Mouse (Mus musculus): ENCODE measurements around the gene Rrp15. TPM values are rescaled to one million over a fixed set of nuclear protein-coding genes. Genes with fewer than 3 reads are reported as not detected.
A peak's percentile ranks its signal among the peaks of the same experiment; 100 is the strongest.
"Not testable (repeated sequence)": the region's sequence is repeated elsewhere in the genome, so short reads cannot be mapped to it uniquely, and the experiment has no call there.

Gene Rrp15
- polyA plus RNA-seq (2015; fragmentation: Nextera tagmentation; extraction: Ambion mirVana), result 69.3 and 73.1 TPM in 2 replicates

GRCm38 (mm10) chr1:186748724-186749653 lies at the start of gene Rrp15:
TSS of gene Rrp15 (minus strand) at chr1:186749358.
- Histone ChIP-seq H3K9ac (replicated peaks; ENCODE audit: low read length) (peak within 1 kb of the TSS; percentile 85), H3K4me3 (ENCODE audit: low read length) (peak within 1 kb of the TSS; percentile 77), H3K9me3 (ENCODE audit: low read length) (no peaks in the 10 kb centered on the region), H3K4me1 (ENCODE audit: insufficient read depth, low read length) (peaks cover 16% of the 10 kb centered on the region), H3K36me3 (ENCODE audit: insufficient read depth, low read length) (no peaks in the 10 kb centered on the region), H3K27ac (ENCODE audit: low read length) (peak within 1 kb of the TSS; percentile 88), H3K4me2 (replicated peaks; ENCODE audit: low read depth, low read length) (peak within 1 kb of the TSS; percentile 71), H3K27me3 (ENCODE audit: insufficient read depth, low read length) (no peaks in the 10 kb centered on the region)
- under 1% methylated on average over 46 of the region's 46 CpGs for WGBS
- ATAC-seq (ENCODE audit: low FRiP score, low TSS enrichment), result peak; percentile 96

- no peaks in the 10 kb centered on the region for H3K9me3 ChIP-seq (ENCODE audit: low read length)
- H3K4me3 ChIP-seq (ENCODE audit: low read length), result no peak overlapping the region
- no peak for ATAC-seq (ENCODE audit: low FRiP score, low TSS enrichment)
- H3K36me3 ChIP-seq (ENCODE audit: insufficient read depth, low read length), result no peaks in the 10 kb centered on the region
- H3K4me1 ChIP-seq (ENCODE audit: insufficient read depth, low read length), result no peaks in the 10 kb centered on the region
- no peaks in the 10 kb centered on the region for H3K27me3 ChIP-seq (ENCODE audit: insufficient read depth, low read length)
- no peak overlapping the region for H3K4me2 ChIP-seq (replicated peaks; ENCODE audit: low read depth, low read length)
- no peak overlapping the region for H3K27ac ChIP-seq (ENCODE audit: low read length)
- WGBS, result 20% methylated on average over 6 of the region's 6 CpGs
- H3K9ac ChIP-seq (replicated peaks; ENCODE audit: low read length), result no peak overlapping the region
Observed at GRCm38 (mm10) chr1:186797991-186798390, 48.8 kb upstream of the Rrp15 start.

- ATAC-seq (ENCODE audit: low FRiP score, low TSS enrichment), result no peak
- no peak overlapping the region for H3K4me3 ChIP-seq (ENCODE audit: low read length)
- H3K27me3 ChIP-seq (ENCODE audit: insufficient read depth, low read length), result no peaks in the 10 kb centered on the region
- 83% methylated on average over 4 of the region's 4 CpGs for WGBS
- no peaks in the 10 kb centered on the region for H3K9me3 ChIP-seq (ENCODE audit: low read length)
- no peak overlapping the region for H3K4me2 ChIP-seq (replicated peaks; ENCODE audit: low read depth, low read length)
- H3K27ac ChIP-seq (ENCODE audit: low read length), result no peak overlapping the region
- H3K4me1 ChIP-seq (ENCODE audit: insufficient read depth, low read length), result no peaks in the 10 kb centered on the region
- no peaks in the 10 kb centered on the region for H3K36me3 ChIP-seq (ENCODE audit: insufficient read depth, low read length)
- H3K9ac ChIP-seq (replicated peaks; ENCODE audit: low read length), result no peak overlapping the region
Observed at GRCm38 (mm10) chr1:186785359-186785758, 36.2 kb upstream of the Rrp15 start.

GRCm38 (mm10) chr1:186780826-186781225 lies 31.7 kb upstream of the Rrp15 start:
- no peak overlapping the region for H3K4me2 ChIP-seq (replicated peaks; ENCODE audit: low read depth, low read length)
- no peaks in the 10 kb centered on the region for H3K4me1 ChIP-seq (ENCODE audit: insufficient read depth, low read length)
- H3K4me3 ChIP-seq (ENCODE audit: low read length), result no peak overlapping the region
- ATAC-seq (ENCODE audit: low FRiP score, low TSS enrichment), result no peak
- WGBS, result 45% methylated on average over 2 of the region's 2 CpGs
- H3K27me3 ChIP-seq (ENCODE audit: insufficient read depth, low read length), result no peaks in the 10 kb centered on the region
- H3K9ac ChIP-seq (replicated peaks; ENCODE audit: low read length), result no peak overlapping the region
- no peaks in the 10 kb centered on the region for H3K36me3 ChIP-seq (ENCODE audit: insufficient read depth, low read length)
- H3K27ac ChIP-seq (ENCODE audit: low read length), result no peak overlapping the region
- no peaks in the 10 kb centered on the region for H3K9me3 ChIP-seq (ENCODE audit: low read length)

- Histone ChIP-seq H3K27ac (ENCODE audit: low read length) (no peak overlapping the region), H3K4me3 (ENCODE audit: low read length) (no peak overlapping the region), H3K27me3 (ENCODE audit: insufficient read depth, low read length) (no peaks in the 10 kb centered on the region), H3K4me2 (replicated peaks; ENCODE audit: low read depth, low read length) (no peak overlapping the region), H3K4me1 (ENCODE audit: insufficient read depth, low read length) (no peaks in the 10 kb centered on the region), H3K36me3 (ENCODE audit: insufficient read depth, low read length) (no peaks in the 10 kb centered on the region), H3K9me3 (ENCODE audit: low read length) (no peaks in the 10 kb centered on the region), H3K9ac (replicated peaks; ENCODE audit: low read length) (no peak overlapping the region)
- no peak for ATAC-seq (ENCODE audit: low FRiP score, low TSS enrichment)
- 69% methylated on average over 3 of the region's 3 CpGs for WGBS
Observed at GRCm38 (mm10) chr1:186773124-186773523, 24.0 kb upstream of the Rrp15 start.

GRCm38 (mm10) chr1:186772547-186773077 lies 23.5 kb upstream of the Rrp15 start:
- Histone ChIP-seq H3K27me3 (ENCODE audit: insufficient read depth, low read length) (no peaks in the 10 kb centered on the region), H3K4me1 (ENCODE audit: insufficient read depth, low read length) (no peaks in the 10 kb centered on the region), H3K4me2 (replicated peaks; ENCODE audit: low read depth, low read length) (no peak overlapping the region), H3K4me3 (ENCODE audit: low read length) (no peak overlapping the region), H3K9ac (replicated peaks; ENCODE audit: low read length) (no peak overlapping the region), H3K9me3 (ENCODE audit: low read length) (no peaks in the 10 kb centered on the region), H3K36me3 (ENCODE audit: insufficient read depth, low read length) (no peaks in the 10 kb centered on the region), H3K27ac (ENCODE audit: low read length) (no peak overlapping the region)
- 77% methylated on average over 8 of the region's 8 CpGs for WGBS
- no peak for ATAC-seq (ENCODE audit: low FRiP score, low TSS enrichment)

GRCm38 (mm10) chr1:186772005-186772404 lies 22.8 kb upstream of the Rrp15 start:
- no peak for ATAC-seq (ENCODE audit: low FRiP score, low TSS enrichment)
- H3K36me3 ChIP-seq (ENCODE audit: insufficient read depth, low read length), result no peaks in the 10 kb centered on the region
- WGBS, result 86% methylated on average over 6 of the region's 6 CpGs

GRCm38 (mm10) chr1:186770659-186771058 lies 21.5 kb upstream of the Rrp15 start:
- Histone ChIP-seq H3K27ac (ENCODE audit: low read length) (no peak overlapping the region), H3K4me1 (ENCODE audit: insufficient read depth, low read length) (no peaks in the 10 kb centered on the region)
- no peak for ATAC-seq (ENCODE audit: low FRiP score, low TSS enrichment)

More at GRCm38 (mm10) chr1:186772005-186772404, 22.8 kb upstream of the Rrp15 start:
- Histone ChIP-seq H3K9me3 (ENCODE audit: low read length) (no peaks in the 10 kb centered on the region), H3K27ac (ENCODE audit: low read length) (no peak overlapping the region), H3K4me1 (ENCODE audit: insufficient read depth, low read length) (no peaks in the 10 kb centered on the region), H3K4me3 (ENCODE audit: low read length) (no peak overlapping the region), H3K27me3 (ENCODE audit: insufficient read depth, low read length) (no peaks in the 10 kb centered on the region), H3K4me2 (replicated peaks; ENCODE audit: low read depth, low read length) (no peak overlapping the region), H3K9ac (replicated peaks; ENCODE audit: low read length) (no peak overlapping the region)

GRCm38 (mm10) chr1:186768392-186768791 lies 19.2 kb upstream of the Rrp15 start:
- no peaks in the 10 kb centered on the region for H3K27me3 ChIP-seq (ENCODE audit: insufficient read depth, low read length)
- no peaks in the 10 kb centered on the region for H3K36me3 ChIP-seq (ENCODE audit: insufficient read depth, low read length)
- H3K4me1 ChIP-seq (ENCODE audit: insufficient read depth, low read length), result no peaks in the 10 kb centered on the region
- H3K4me2 ChIP-seq (replicated peaks; ENCODE audit: low read depth, low read length), result no peak overlapping the region
- H3K27ac ChIP-seq (ENCODE audit: low read length), result no peak overlapping the region
- H3K9ac ChIP-seq (replicated peaks; ENCODE audit: low read length), result no peak overlapping the region
- H3K9me3 ChIP-seq (ENCODE audit: low read length), result no peaks in the 10 kb centered on the region
- H3K4me3 ChIP-seq (ENCODE audit: low read length), result no peak overlapping the region
- WGBS, result 72% methylated on average over 1 of the region's 1 CpGs
- ATAC-seq (ENCODE audit: low FRiP score, low TSS enrichment), result no peak

More at GRCm38 (mm10) chr1:186770659-186771058, 21.5 kb upstream of the Rrp15 start:
- H3K27me3 ChIP-seq (ENCODE audit: insufficient read depth, low read length), result no peaks in the 10 kb centered on the region
- no peaks in the 10 kb centered on the region for H3K9me3 ChIP-seq (ENCODE audit: low read length)
- whole genome bisulfite sequencing, result 75% methylated on average over 5 of the region's 5 CpGs
- no peaks in the 10 kb centered on the region for H3K36me3 ChIP-seq (ENCODE audit: insufficient read depth, low read length)
- H3K9ac ChIP-seq (replicated peaks; ENCODE audit: low read length), result no peak overlapping the region
- no peak overlapping the region for H3K4me3 ChIP-seq (ENCODE audit: low read length)
- H3K4me2 ChIP-seq (replicated peaks; ENCODE audit: low read depth, low read length), result no peak overlapping the region

- H3K9me3 ChIP-seq (ENCODE audit: low read length); ATAC-seq (ENCODE audit: low FRiP score, low TSS enrichment); H3K4me1 ChIP-seq (ENCODE audit: insufficient read depth, low read length); H3K27ac ChIP-seq (ENCODE audit: low read length); H3K27me3 ChIP-seq (ENCODE audit: insufficient read depth, low read length); H3K9ac ChIP-seq (replicated peaks; ENCODE audit: low read length); H3K4me3 ChIP-seq (ENCODE audit: low read length); H3K36me3 ChIP-seq (ENCODE audit: insufficient read depth, low read length); H3K4me2 ChIP-seq (replicated peaks; ENCODE audit: low read depth, low read length): not testable (repeated sequence)
- 63% methylated on average over 6 of the region's 6 CpGs for WGBS
Observed at GRCm38 (mm10) chr1:186763451-186763850, 14.3 kb upstream of the Rrp15 start.

Data from kidney, embryonic 16.5 days (tissue).